Mouse (Mus musculus): ENCODE measurements around the gene Rprd2.

DNA sequence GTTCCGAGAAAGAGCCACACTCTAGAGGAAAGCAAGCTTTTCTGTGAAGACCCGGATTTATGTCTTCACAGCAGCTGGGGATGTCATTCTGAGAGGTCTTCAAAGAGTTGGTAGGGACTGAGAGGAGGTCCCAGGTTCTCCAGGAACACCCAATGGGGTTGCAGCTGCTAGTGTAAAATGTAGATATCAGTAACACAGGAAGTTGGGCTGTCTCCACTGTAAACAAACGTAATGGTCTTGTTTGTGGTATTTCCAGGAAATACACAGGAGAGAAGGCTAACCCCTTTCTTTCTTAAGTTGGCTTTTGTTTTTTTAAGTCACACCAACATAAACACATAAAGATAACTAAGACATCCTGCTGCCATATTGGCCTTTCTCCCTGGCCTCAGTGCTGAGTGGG is 96.3 kb downstream of the Rprd2 start:
- no peak for TF ChIP-seq CTCF (IDR thresholded peaks at IDR 0.05)
- no peak for TF ChIP-seq POLR2A (IDR thresholded peaks at IDR 0.05; ENCODE audit: insufficient read depth, low read depth, low read length)
- no peak for TF ChIP-seq EP300 (IDR thresholded peaks at IDR 0.05; ENCODE audit: insufficient read depth, low read depth, low read length)

Data from heart, adult 2 months (tissue).